Mouse (Mus musculus): Measurements from ENCODE around the gene Eif4g2. TPM values are rescaled to one million over a fixed set of nuclear protein-coding genes. Genes with fewer than 3 reads are reported as not detected.

The Eif4g2 gene
- polyA plus RNA-seq, 1 experiment from 2014 or later = 1,168 TPM

DNA sequence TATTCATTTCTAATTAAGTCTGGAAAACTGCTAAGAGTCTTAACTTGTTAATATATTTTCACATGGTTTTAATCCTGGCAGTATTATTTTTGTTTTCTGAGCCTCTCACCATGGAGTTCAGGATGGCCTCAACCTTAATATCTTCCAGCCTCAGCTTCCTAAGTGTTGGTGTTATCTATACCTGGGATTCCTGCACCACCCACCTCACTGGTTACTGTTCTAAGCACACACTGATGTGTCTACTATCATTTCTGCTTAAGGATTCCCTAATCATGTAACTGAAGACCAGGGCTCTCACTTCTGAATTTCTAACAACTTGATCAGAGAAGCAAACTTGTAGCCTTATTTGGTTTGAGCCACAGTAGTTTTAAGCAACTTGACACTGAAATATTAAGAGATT, 2.3 kb upstream of the Eif4g2 start:
- no peak overlapping the region for H3K4me2 ChIP-seq
- H3K36me3 ChIP-seq = peaks cover 12% of the 10 kb centered on the region
- H3K27ac ChIP-seq = no peak overlapping the region
- H3K9me3 ChIP-seq = no peaks in the 10 kb centered on the region
- no peak for ATAC-seq (ENCODE audit: low FRiP score)
- H3K4me1 ChIP-seq (replicated peaks) = peaks cover 12% of the 10 kb centered on the region
- H3K9ac ChIP-seq = no peak overlapping the region
- no peaks in the 10 kb centered on the region for H3K27me3 ChIP-seq
- H3K4me3 ChIP-seq = no peak overlapping the region

DNA sequence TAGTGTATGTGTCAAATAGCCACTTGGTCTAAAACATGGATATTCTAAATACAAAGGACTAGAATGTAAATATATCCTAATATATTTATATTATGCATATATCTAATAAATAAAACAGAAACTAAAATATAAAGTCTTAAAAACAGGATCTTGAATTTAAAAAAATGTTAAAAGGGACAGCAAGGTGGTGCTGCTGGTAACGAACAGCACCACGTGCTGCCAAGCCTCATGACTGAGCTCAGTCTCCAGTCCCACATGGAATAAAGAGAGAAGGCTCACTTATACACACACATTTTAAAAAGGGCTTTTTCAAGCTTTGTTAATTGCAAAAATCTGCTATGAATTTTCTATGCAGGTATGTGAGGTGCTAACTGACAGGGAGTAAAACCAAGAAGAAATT, 1.6 kb upstream of the Eif4g2 start:
- Histone ChIP-seq H3K4me3 (no peak overlapping the region), H3K4me2 (no peak overlapping the region), H3K9ac (no peak overlapping the region), H3K27me3 (no peaks in the 10 kb centered on the region), H3K4me1 (replicated peaks) (peaks cover 18% of the 10 kb centered on the region), H3K36me3 (peaks cover 19% of the 10 kb centered on the region), H3K27ac (no peak overlapping the region), H3K9me3 (no peaks in the 10 kb centered on the region)
- WGBS = 51% methylated on average over 2 of the region's 2 CpGs
- no peak for ATAC-seq (ENCODE audit: low FRiP score)

DNA sequence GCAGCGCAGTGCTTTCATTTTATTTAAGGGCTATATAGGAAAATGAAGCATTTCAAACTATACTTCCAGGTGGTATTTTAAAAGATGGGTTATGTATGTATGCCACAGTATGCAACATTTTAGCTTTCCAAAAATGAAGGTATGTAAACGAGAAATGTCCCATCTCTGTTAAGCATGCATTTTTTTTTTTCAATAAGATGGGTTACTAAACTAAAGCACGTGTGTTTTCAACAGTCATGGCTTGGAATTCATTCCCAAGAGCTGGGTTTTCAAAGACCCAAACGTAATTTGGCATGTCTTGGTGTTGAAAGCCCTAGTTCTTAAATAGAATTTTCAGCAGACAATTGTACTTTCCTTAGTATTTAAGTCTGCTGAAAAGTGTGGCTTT, 897 bp upstream of the Eif4g2 start:
- Histone ChIP-seq H3K4me2 (peak overlapping the region; percentile 63), H3K9ac (peak overlapping the region; percentile 85), H3K27me3 (no peaks in the 10 kb centered on the region), H3K27ac (peak overlapping the region; percentile 100), H3K4me1 (replicated peaks) (peaks cover 25% of the 10 kb centered on the region), H3K36me3 (peaks cover 27% of the 10 kb centered on the region), H3K9me3 (no peaks in the 10 kb centered on the region), H3K4me3 (peak overlapping the region; percentile 97)
- 12% methylated on average over 4 of the region's 4 CpGs for WGBS
- no peak for ATAC-seq (ENCODE audit: low FRiP score)

DNA sequence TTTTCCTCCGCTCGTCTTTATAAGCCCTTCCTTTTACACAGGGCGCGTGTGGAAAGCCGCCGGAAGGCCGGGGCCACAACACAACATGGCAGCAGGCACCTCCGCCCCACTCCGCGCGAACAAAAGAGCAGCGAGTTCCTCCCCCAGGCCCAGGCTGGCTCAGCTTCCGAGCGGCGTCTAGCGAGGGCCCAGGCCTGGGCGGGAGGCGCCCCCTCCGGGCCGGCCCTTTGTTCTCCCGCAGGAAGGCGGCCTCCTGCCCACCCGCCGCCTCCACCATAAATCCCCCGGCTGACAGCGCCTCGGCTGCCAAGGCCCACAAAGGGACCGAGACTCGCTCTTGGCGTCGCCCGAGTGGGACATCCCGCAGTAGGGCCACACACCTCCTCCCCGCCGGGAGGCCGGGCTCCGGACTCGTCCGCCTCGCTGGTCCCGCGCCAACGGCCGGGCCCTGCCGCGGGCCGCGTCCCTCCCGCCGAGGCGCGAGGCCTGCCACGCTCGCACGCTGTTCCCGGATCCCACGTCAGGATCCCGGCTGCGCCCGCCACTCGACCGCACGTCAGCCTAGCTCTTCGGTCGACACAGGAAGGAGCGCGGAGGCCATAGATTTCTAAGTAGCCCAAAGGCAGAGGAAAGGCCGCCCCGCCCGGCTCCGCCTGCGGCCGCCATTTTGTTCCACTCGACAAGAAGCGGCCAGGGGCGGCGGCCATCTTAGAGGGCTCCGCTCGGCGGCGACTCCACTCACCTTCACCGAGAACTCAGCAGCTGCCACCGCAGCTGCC, 598 bp downstream of the Eif4g2 start:
- Histone ChIP-seq H3K27ac (peak overlapping the region; percentile 100), H3K9ac (peak overlapping the region; percentile 100), H3K36me3 (peaks cover 41% of the 10 kb centered on the region), H3K4me2 (peak overlapping the region; percentile 88), H3K4me1 (replicated peaks) (peaks cover 29% of the 10 kb centered on the region), H3K4me3 (peak overlapping the region; percentile 97), H3K27me3 (no peaks in the 10 kb centered on the region), H3K9me3 (no peaks in the 10 kb centered on the region)
- ATAC-seq (ENCODE audit: low FRiP score) = peak; percentile 82
- under 1% methylated on average over 81 of the region's 83 CpGs for WGBS

DNA sequence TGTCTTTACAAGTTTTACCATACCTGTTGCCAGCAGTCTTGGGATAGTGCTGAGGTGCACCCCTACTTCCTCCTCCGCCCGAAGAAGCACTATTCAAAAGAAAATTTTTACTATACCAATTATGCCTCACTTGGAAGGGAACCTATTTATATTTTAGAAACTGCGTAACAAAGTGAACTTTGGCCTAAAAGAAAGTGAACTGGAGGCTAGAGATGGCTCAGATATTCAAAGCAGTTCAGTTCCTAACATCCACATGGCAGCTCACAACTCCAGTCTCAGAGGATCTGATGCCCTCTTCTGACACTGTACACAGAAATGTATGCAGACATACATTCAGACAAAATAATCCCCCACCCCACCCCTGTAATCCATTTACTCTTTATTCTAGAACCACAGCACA, 2.0 kb downstream of the Eif4g2 start:
- WGBS = 92% methylated on average over 3 of the region's 3 CpGs
- no peak for ATAC-seq (ENCODE audit: low FRiP score)
- no peaks in the 10 kb centered on the region for H3K27me3 ChIP-seq
- H3K36me3 ChIP-seq = peaks cover 54% of the 10 kb centered on the region
- H3K4me1 ChIP-seq (replicated peaks) = peaks cover 29% of the 10 kb centered on the region
- no peaks in the 10 kb centered on the region for H3K9me3 ChIP-seq
- peak overlapping the region; percentile 100; the same call in 1 of the 2 replicates for H3K27ac ChIP-seq
- peak overlapping the region; percentile 97 for H3K4me3 ChIP-seq
- H3K9ac ChIP-seq = peak overlapping the region; percentile 100
- H3K4me2 ChIP-seq = peak overlapping the region; percentile 88

DNA sequence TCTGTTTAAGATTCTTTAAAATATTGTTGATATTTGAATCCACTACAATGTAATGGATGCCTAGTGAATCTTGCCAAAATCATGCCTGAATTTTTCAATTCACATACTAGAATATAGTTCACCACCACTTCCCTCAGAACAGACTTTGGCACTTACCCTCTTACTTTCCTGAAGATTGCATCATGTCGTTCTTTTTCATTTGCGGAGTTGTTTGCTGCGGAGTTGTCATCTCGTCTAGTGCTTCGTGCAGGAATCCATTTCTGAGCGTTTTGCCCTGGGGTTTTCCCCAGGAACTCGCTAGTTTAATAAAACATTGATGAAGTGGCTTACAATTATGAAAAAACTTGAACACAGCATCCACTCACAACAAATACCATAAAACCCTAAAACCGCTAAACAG, 2.8 kb downstream of the Eif4g2 start:
- Histone ChIP-seq H3K27me3 (no peaks in the 10 kb centered on the region), H3K4me1 (replicated peaks) (peaks cover 29% of the 10 kb centered on the region), H3K9me3 (no peaks in the 10 kb centered on the region), H3K9ac (peak overlapping the region; percentile 100; the same call in 1 of the 2 replicates), H3K4me3 (peak overlapping the region; percentile 97; the same call in 1 of the 2 replicates), H3K27ac (no peak overlapping the region), H3K36me3 (peaks cover 60% of the 10 kb centered on the region), H3K4me2 (peak overlapping the region; percentile 88)
- ATAC-seq (ENCODE audit: low FRiP score) = no peak
- 88% methylated on average over 8 of the region's 8 CpGs for WGBS

DNA sequence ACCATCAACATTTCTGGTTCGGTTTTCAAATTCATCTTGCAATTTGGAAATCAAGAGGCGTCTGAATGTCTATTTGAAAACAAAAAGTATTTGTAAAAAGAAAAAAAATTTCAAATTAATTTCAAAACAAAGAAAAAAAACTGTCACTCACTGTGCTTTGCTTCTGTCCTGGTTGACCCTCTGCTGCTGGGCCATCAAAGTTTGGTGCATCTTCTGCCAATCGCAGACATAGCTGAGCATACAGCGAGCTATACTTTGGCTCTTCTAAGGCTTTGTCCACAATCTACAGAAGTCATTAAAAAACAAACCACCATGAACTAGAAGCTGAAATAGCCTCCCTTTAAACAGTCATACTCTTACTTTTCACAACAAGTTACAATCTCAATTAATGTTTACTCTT, 4.6 kb downstream of the Eif4g2 start:
- no peak overlapping the region for H3K4me3 ChIP-seq
- no peak for ATAC-seq (ENCODE audit: low FRiP score)
- H3K4me1 ChIP-seq (replicated peaks) = peaks cover 32% of the 10 kb centered on the region
- no peak overlapping the region for H3K27ac ChIP-seq
- 98% methylated on average over 4 of the region's 4 CpGs for WGBS
- H3K36me3 ChIP-seq = peaks cover 77% of the 10 kb centered on the region
- no peaks in the 10 kb centered on the region for H3K27me3 ChIP-seq
- H3K9ac ChIP-seq = no peak overlapping the region
- no peaks in the 10 kb centered on the region for H3K9me3 ChIP-seq
- no peak overlapping the region for H3K4me2 ChIP-seq

DNA sequence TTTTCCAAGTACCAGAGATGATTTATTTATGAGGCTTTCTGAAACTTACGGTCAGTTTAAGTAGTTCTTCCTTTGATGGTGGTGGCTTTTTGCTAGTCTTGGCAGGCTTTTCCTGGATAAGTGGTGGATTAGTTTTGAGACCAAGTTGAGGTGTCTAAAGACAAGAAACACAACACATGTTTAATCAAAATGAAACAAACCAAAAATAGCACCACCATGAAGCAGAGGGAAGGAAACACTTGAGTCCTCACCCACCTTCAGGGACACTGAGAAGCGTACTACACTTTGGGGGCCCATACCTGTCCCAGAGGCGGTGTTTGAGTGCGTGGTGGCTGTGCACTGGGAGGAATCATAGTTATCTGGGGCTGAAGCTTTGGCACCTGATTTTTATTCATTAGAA, 7.5 kb downstream of the Eif4g2 start:
- ATAC-seq (ENCODE audit: low FRiP score) = no peak
- 92% methylated on average over 4 of the region's 4 CpGs for WGBS
- Histone ChIP-seq H3K4me2 (no peak overlapping the region), H3K9ac (no peak overlapping the region), H3K4me3 (no peak overlapping the region), H3K27me3 (no peaks in the 10 kb centered on the region), H3K27ac (no peak overlapping the region), H3K4me1 (replicated peaks) (peaks cover 21% of the 10 kb centered on the region), H3K9me3 (no peaks in the 10 kb centered on the region), H3K36me3 (peaks cover 91% of the 10 kb centered on the region)

DNA sequence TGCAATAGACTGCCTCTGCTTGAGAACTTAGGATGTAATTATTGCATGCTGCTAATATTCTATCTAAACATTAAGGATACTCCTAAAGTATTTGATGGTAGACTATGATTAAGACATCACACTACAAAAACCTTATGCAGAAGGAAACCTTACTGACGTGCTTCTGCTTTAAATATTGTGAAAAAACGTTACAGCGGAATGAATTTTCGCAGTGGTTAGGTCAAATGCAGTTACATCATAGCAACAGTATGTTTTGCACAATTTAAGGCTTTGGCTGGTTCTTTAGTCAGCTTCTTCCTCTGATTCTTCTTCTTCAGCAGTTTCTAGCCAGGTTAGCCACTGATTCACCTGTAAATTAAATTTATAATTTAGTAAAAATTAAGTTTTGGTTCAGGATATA, 10.4 kb downstream of the Eif4g2 start:
- no peaks in the 10 kb centered on the region for H3K27me3 ChIP-seq
- no peak for ATAC-seq (ENCODE audit: low FRiP score)
- peaks cover 2% of the 10 kb centered on the region; the same call in 1 of the 2 replicates for H3K4me1 ChIP-seq (replicated peaks)
- peaks cover 7% of the 10 kb centered on the region for H3K9me3 ChIP-seq
- H3K4me3 ChIP-seq = no peak overlapping the region
- no peak overlapping the region for H3K9ac ChIP-seq
- WGBS = 95% methylated on average over 4 of the region's 4 CpGs
- no peak overlapping the region for H3K4me2 ChIP-seq
- peaks cover 92% of the 10 kb centered on the region for H3K36me3 ChIP-seq
- no peak overlapping the region for H3K27ac ChIP-seq

DNA sequence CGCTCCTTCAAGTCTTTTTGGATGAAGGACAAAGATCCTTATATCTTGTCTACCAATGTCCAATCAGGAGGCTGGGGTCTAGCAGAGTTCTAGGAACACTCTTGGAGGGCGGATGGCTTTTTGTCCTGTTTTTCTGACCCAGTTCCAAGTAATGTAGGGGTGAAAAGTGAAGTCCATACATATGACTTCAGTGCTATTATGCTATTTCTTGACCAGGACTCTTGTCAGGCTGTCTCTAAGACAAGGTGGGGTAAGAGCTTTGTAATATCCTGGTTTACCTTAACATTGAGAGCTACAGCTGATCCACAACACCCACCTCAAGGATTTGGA, 12.7 kb downstream of the Eif4g2 start:
- no peak overlapping the region for H3K4me3 ChIP-seq
- H3K9ac ChIP-seq = no peak overlapping the region
- 95% methylated on average over 2 of the region's 2 CpGs for WGBS
- no peaks in the 10 kb centered on the region for H3K27me3 ChIP-seq
- H3K4me1 ChIP-seq (replicated peaks) = peaks cover 2% of the 10 kb centered on the region; the same call in 1 of the 2 replicates
- H3K27ac ChIP-seq = no peak overlapping the region
- peak; percentile 54 for ATAC-seq (ENCODE audit: low FRiP score)
- H3K4me2 ChIP-seq = no peak overlapping the region
- H3K9me3 ChIP-seq = peaks cover 7% of the 10 kb centered on the region
- peaks cover 73% of the 10 kb centered on the region for H3K36me3 ChIP-seq

DNA sequence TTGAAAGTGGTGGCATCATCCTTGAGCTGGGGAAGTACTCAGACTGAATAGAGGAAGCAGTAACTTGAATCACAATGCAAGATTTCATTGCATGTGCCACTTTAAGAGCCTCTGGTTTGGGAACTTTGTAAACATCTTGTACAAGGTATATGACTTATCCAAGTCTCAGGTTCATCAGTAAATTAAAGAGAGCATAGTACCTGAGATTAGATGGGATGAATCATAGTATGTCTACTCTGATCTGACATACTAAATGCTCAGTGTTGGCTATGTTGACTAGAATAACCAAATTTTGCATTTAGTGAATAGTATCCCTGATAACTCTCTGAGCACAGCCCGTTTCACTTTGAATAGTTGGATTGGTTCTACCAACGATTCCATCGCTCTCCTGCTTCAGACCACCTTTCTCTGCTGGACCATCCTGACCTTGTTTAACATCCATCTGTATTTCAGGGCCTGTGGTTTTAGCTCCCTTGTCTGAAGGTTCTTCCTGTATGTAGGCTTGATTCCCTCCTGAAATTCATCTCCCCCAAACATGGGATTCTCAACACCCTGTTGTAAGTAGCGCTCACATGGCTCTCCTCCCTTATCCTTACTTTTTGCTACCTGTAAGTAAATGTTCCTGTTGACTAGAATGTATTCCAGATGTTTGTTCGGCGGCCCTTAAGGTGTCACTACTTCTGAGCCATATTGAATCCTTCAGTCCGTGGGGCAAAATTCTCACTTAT, 13.2 kb downstream of the Eif4g2 start:
- H3K27ac ChIP-seq = no peak overlapping the region
- H3K27me3 ChIP-seq = no peaks in the 10 kb centered on the region
- H3K36me3 ChIP-seq = peaks cover 68% of the 10 kb centered on the region
- WGBS = 93% methylated on average over 7 of the region's 7 CpGs
- peaks cover 2% of the 10 kb centered on the region; the same call in 1 of the 2 replicates for H3K4me1 ChIP-seq (replicated peaks)
- no peak overlapping the region for H3K4me3 ChIP-seq
- H3K9me3 ChIP-seq = peaks cover 7% of the 10 kb centered on the region
- H3K9ac ChIP-seq = no peak overlapping the region
- H3K4me2 ChIP-seq = no peak overlapping the region
- ATAC-seq (ENCODE audit: low FRiP score) = peak; percentile 24; the same call in 1 of the 2 replicates

DNA sequence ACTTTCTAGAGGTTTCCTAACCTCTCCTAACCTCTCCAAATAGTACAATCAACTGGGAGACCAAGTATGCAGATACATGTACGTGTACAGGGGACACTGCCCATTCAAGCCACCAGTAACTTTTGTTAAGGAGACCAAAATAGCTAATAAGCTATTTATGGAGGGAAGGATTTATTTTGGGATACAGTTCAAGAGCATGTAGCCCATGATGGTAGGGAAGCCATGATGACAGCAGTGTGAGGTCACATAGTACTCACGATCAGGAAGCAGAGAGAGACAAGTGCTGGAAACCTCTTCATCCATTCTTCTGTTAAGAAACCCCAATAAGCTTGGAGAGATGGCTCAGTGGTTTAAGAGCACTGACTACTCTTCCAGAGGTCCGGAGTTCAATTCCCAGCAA, 14.6 kb downstream of the Eif4g2 start:
- Histone ChIP-seq H3K9me3 (peaks cover 7% of the 10 kb centered on the region), H3K9ac (no peak overlapping the region), H3K27ac (no peak overlapping the region), H3K27me3 (no peaks in the 10 kb centered on the region), H3K4me3 (no peak overlapping the region), H3K4me2 (no peak overlapping the region), H3K4me1 (replicated peaks) (no peaks in the 10 kb centered on the region), H3K36me3 (peaks cover 60% of the 10 kb centered on the region)
- ATAC-seq (ENCODE audit: low FRiP score) = no peak
- 97% methylated on average over 3 of the region's 3 CpGs for WGBS

DNA sequence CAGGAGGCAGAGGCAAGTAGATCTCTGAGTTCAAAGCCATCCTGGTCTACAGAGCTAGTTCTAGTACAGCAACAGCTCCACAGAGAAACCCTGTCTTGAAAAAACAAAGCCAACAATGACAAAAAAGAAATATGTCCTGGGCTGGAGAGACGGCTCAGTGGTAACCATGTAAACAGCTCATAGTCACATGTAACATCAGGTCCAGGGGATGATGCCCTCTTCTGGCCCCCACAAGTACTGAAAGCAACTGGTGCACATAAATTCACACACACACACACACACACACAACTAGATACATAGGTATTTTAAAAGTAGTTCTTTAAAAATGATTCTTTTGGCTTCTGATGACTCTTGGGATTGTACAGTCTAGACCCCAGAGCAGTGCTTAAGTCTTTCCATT, 19.9 kb downstream of the Eif4g2 start:
- Histone ChIP-seq H3K9ac (no peak overlapping the region), H3K4me3 (no peak overlapping the region), H3K4me1 (replicated peaks) (peaks cover 7% of the 10 kb centered on the region), H3K27ac (no peak overlapping the region), H3K36me3 (peaks cover 21% of the 10 kb centered on the region), H3K4me2 (no peak overlapping the region), H3K27me3 (no peaks in the 10 kb centered on the region), H3K9me3 (peaks cover 5% of the 10 kb centered on the region)
- no peak for ATAC-seq (ENCODE audit: low FRiP score)
- 94% methylated on average over 1 of the region's 1 CpGs for WGBS

Measured in hindbrain, embryonic 13.5 days (tissue).